Mouse (Mus musculus): ENCODE data around the gene Nckipsd. TPM values are rescaled to one million over a fixed set of nuclear protein-coding genes. Genes with fewer than 3 reads are reported as not detected.

Gene Nckipsd
- polyA plus RNA-seq, 1 experiment from 2014 or later = 3.9 TPM

- Histone ChIP-seq H3K27ac (replicated peaks) (no peak overlapping the region; the same call in 1 of the 2 replicates), H3K9me3 (replicated peaks) (no peaks in the 10 kb centered on the region), H3K4me3 (replicated peaks) (no peak overlapping the region), H3K36me3 (replicated peaks) (peaks cover 77% of the 10 kb centered on the region), H3K27me3 (no peaks in the 10 kb centered on the region), H3K9ac (no peak overlapping the region), H3K4me2 (no peak overlapping the region), H3K4me1 (replicated peaks) (peaks cover 53% of the 10 kb centered on the region)
- no peak for ATAC-seq (ENCODE audit: insufficient read depth)
- WGBS (ENCODE audit: insufficient replicate concordance) = 75% methylated on average over 5 of the region's 5 CpGs
Observed at GRCm38 (mm10) chr9:108798508-108799075, 9.6 kb upstream of the Nckipsd start.

- no peak overlapping the region for H3K27ac ChIP-seq (replicated peaks)
- WGBS (ENCODE audit: insufficient replicate concordance) = 82% methylated on average over 3 of the region's 3 CpGs
- peaks cover 50% of the 10 kb centered on the region for H3K4me1 ChIP-seq (replicated peaks)
Observed at GRCm38 (mm10) chr9:108799564-108799963, 8.6 kb upstream of the Nckipsd start.

GRCm38 (mm10) chr9:108805768-108806167 lies 2.4 kb upstream of the Nckipsd start:
- H3K4me2 ChIP-seq = peak overlapping the region; percentile 40
- H3K27ac ChIP-seq (replicated peaks) = peak overlapping the region; percentile 89
- no peak overlapping the region for H3K9ac ChIP-seq
- H3K36me3 ChIP-seq (replicated peaks) = peaks cover 65% of the 10 kb centered on the region
- 52% methylated on average over 8 of the region's 8 CpGs for WGBS (ENCODE audit: insufficient replicate concordance)
- peak; percentile 53 for ATAC-seq (ENCODE audit: insufficient read depth)
- no peak overlapping the region for H3K4me3 ChIP-seq (replicated peaks)
- H3K27me3 ChIP-seq = no peaks in the 10 kb centered on the region; the same call in 1 of the 2 replicates
- no peaks in the 10 kb centered on the region for H3K9me3 ChIP-seq (replicated peaks)
- peaks cover 73% of the 10 kb centered on the region for H3K4me1 ChIP-seq (replicated peaks)

More at GRCm38 (mm10) chr9:108799564-108799963, 8.6 kb upstream of the Nckipsd start:
- Histone ChIP-seq H3K4me2 (no peak overlapping the region), H3K36me3 (replicated peaks) (peaks cover 81% of the 10 kb centered on the region), H3K9me3 (replicated peaks) (no peaks in the 10 kb centered on the region), H3K9ac (no peak overlapping the region), H3K4me3 (replicated peaks) (no peak overlapping the region), H3K27me3 (no peaks in the 10 kb centered on the region)
- ATAC-seq (ENCODE audit: insufficient read depth) = no peak

- H3K27ac ChIP-seq (replicated peaks) = peak overlapping the region; percentile 89
- H3K9me3 ChIP-seq (replicated peaks) = no peaks in the 10 kb centered on the region
- no peak overlapping the region for H3K4me3 ChIP-seq (replicated peaks)
- 0 out of 2 replicates have a peak overlapping the region, but pooled peaks have one; percentile 40 for H3K4me2 ChIP-seq
- H3K36me3 ChIP-seq (replicated peaks) = peaks cover 61% of the 10 kb centered on the region
- no peak overlapping the region for H3K9ac ChIP-seq
- peaks cover 70% of the 10 kb centered on the region for H3K4me1 ChIP-seq (replicated peaks)
- no peak for ATAC-seq (ENCODE audit: insufficient read depth)
- H3K27me3 ChIP-seq = no peaks in the 10 kb centered on the region; the same call in 1 of the 2 replicates
Observed at GRCm38 (mm10) chr9:108806379-108806778, 1.8 kb upstream of the Nckipsd start.

GRCm38 (mm10) chr9:108806831-108807230 lies 1.3 kb upstream of the Nckipsd start:
- Histone ChIP-seq H3K4me1 (replicated peaks) (peaks cover 65% of the 10 kb centered on the region), H3K4me3 (replicated peaks) (no peak overlapping the region), H3K27me3 (no peaks in the 10 kb centered on the region; the same call in 1 of the 2 replicates), H3K4me2 (peak overlapping the region; percentile 97; the same call in 1 of the 2 replicates), H3K27ac (replicated peaks) (peak overlapping the region; percentile 89), H3K36me3 (replicated peaks) (peaks cover 60% of the 10 kb centered on the region), H3K9me3 (replicated peaks) (no peaks in the 10 kb centered on the region), H3K9ac (peak overlapping the region; percentile 13; the same call in 1 of the 2 replicates)
- 54% methylated on average over 1 of the region's 1 CpGs for WGBS (ENCODE audit: insufficient replicate concordance)
- ATAC-seq (ENCODE audit: insufficient read depth) = no peak

- Histone ChIP-seq H3K4me1 (replicated peaks) (peaks cover 62% of the 10 kb centered on the region), H3K36me3 (replicated peaks) (peaks cover 59% of the 10 kb centered on the region), H3K9me3 (replicated peaks) (no peaks in the 10 kb centered on the region), H3K27ac (replicated peaks) (peak overlapping the region; percentile 89), H3K27me3 (no peaks in the 10 kb centered on the region; the same call in 1 of the 2 replicates), H3K4me3 (replicated peaks) (peak overlapping the region; percentile 72), H3K4me2 (peak overlapping the region; percentile 97), H3K9ac (peak overlapping the region; percentile 56)
- WGBS (ENCODE audit: insufficient replicate concordance) = 39% methylated on average over 5 of the region's 5 CpGs
- peak; percentile 82 for ATAC-seq (ENCODE audit: insufficient read depth)
Observed at GRCm38 (mm10) chr9:108807674-108808073, 494 bp upstream of the Nckipsd start.

GRCm38 (mm10) chr9:108809188-108809587 lies 1.0 kb downstream of the Nckipsd start:
- WGBS (ENCODE audit: insufficient replicate concordance) = 38% methylated on average over 5 of the region's 5 CpGs
- Histone ChIP-seq H3K27me3 (no peaks in the 10 kb centered on the region; the same call in 1 of the 2 replicates), H3K4me3 (replicated peaks) (peak overlapping the region; percentile 72), H3K9ac (peak overlapping the region; percentile 80; the same call in 1 of the 2 replicates), H3K4me2 (peak overlapping the region; percentile 97), H3K36me3 (replicated peaks) (peaks cover 52% of the 10 kb centered on the region), H3K9me3 (replicated peaks) (no peaks in the 10 kb centered on the region), H3K27ac (replicated peaks) (0 out of 2 replicates have a peak overlapping the region, but pooled peaks have one; percentile 1), H3K4me1 (replicated peaks) (peaks cover 59% of the 10 kb centered on the region)
- no peak for ATAC-seq (ENCODE audit: insufficient read depth)

GRCm38 (mm10) chr9:108809723-108810122 lies 1.6 kb downstream of the Nckipsd start:
- WGBS (ENCODE audit: insufficient replicate concordance) = 40% methylated on average over 6 of the region's 6 CpGs
- Histone ChIP-seq H3K4me1 (replicated peaks) (peaks cover 53% of the 10 kb centered on the region), H3K9ac (no peak overlapping the region), H3K27me3 (no peaks in the 10 kb centered on the region; the same call in 1 of the 2 replicates), H3K9me3 (replicated peaks) (no peaks in the 10 kb centered on the region), H3K27ac (replicated peaks) (0 out of 2 replicates have a peak overlapping the region, but pooled peaks have one; percentile 1), H3K4me3 (replicated peaks) (no peak overlapping the region), H3K36me3 (replicated peaks) (peaks cover 52% of the 10 kb centered on the region), H3K4me2 (peak overlapping the region; percentile 97)
- no peak for ATAC-seq (ENCODE audit: insufficient read depth)

GRCm38 (mm10) chr9:108810516-108810915 lies 2.3 kb downstream of the Nckipsd start:
- WGBS (ENCODE audit: insufficient replicate concordance) = 58% methylated on average over 5 of the region's 5 CpGs

GRCm38 (mm10) chr9:108815557-108815956 lies 7.4 kb downstream of the Nckipsd start:
- Histone ChIP-seq H3K36me3 (replicated peaks) (peaks cover 33% of the 10 kb centered on the region), H3K4me1 (replicated peaks) (no peaks in the 10 kb centered on the region), H3K9ac (no peak overlapping the region), H3K9me3 (replicated peaks) (no peaks in the 10 kb centered on the region), H3K4me2 (no peak overlapping the region), H3K27me3 (peaks cover 5% of the 10 kb centered on the region; the same call in 1 of the 2 replicates), H3K27ac (replicated peaks) (no peak overlapping the region), H3K4me3 (replicated peaks) (no peak overlapping the region)
- no peak for ATAC-seq (ENCODE audit: insufficient read depth)
- 70% methylated on average over 7 of the region's 7 CpGs for WGBS (ENCODE audit: insufficient replicate concordance)

More at GRCm38 (mm10) chr9:108810516-108810915, 2.3 kb downstream of the Nckipsd start:
- Histone ChIP-seq H3K27ac (replicated peaks) (no peak overlapping the region), H3K27me3 (no peaks in the 10 kb centered on the region; the same call in 1 of the 2 replicates), H3K4me1 (replicated peaks) (peaks cover 46% of the 10 kb centered on the region), H3K4me2 (no peak overlapping the region), H3K9ac (no peak overlapping the region), H3K9me3 (replicated peaks) (no peaks in the 10 kb centered on the region), H3K4me3 (replicated peaks) (no peak overlapping the region), H3K36me3 (replicated peaks) (peaks cover 50% of the 10 kb centered on the region)
- ATAC-seq (ENCODE audit: insufficient read depth) = no peak

- 40% methylated on average over 3 of the region's 3 CpGs for WGBS (ENCODE audit: insufficient replicate concordance)
Observed at GRCm38 (mm10) chr9:108819495-108819894, 11.3 kb downstream of the Nckipsd start.

More at GRCm38 (mm10) chr9:108819495-108819894, 11.3 kb downstream of the Nckipsd start:
- no peak for ATAC-seq (ENCODE audit: insufficient read depth)
- Histone ChIP-seq H3K4me2 (no peak overlapping the region), H3K27ac (replicated peaks) (no peak overlapping the region), H3K4me3 (replicated peaks) (no peak overlapping the region), H3K9me3 (replicated peaks) (no peaks in the 10 kb centered on the region), H3K36me3 (replicated peaks) (peaks cover 11% of the 10 kb centered on the region), H3K27me3 (peaks cover 41% of the 10 kb centered on the region), H3K9ac (no peak overlapping the region), H3K4me1 (replicated peaks) (no peaks in the 10 kb centered on the region)

All from liver, embryonic 15.5 days (tissue).